In genomic region chr5:115550482-115551005, GRCm38 (mm10) we compare ENCODE assay signal across 28 mouse cellular contexts. TPM values are rescaled to one million over a fixed set of nuclear protein-coding genes. Genes with fewer than 3 reads are reported as not detected.
A peak's percentile ranks its signal among the peaks of the same experiment; 100 is the strongest.
DNase-seq lines count a peak whose midpoint lies in the region; ATAC-seq lines count a peak whose summit lies in the region.
"Had no signal": no experiment of that assay in that cellular context is flagged by ENCODE, and none has a peak within 500 bp of the region (broad histone marks: within the 10 kb centered on the region; RNA-seq: fewer than 3 reads in every experiment).

No protein-coding gene starts in this region.

- H3K4me1 ChIP-seq in hindbrain, embryonic 13.5 days (replicated peaks): peaks cover 18% of the 10 kb centered on the region
- H3K4me1 ChIP-seq in hindbrain, embryonic 12.5 days: peaks cover 23% of the 10 kb centered on the region
- H3K4me1 ChIP-seq: forebrain, embryonic 15.5 days; neural tube, embryonic 15.5 days had no signal

- 85% methylated on average over 11 of the region's 11 CpGs for WGBS in hindbrain, embryonic 13.5 days
- 80% methylated on average over 11 of the region's 11 CpGs for WGBS in hindbrain, embryonic 12.5 days

- H3K27ac ChIP-seq in hindbrain, embryonic 13.5 days: no peak overlapping the region
- no peak overlapping the region for H3K27ac ChIP-seq in hindbrain, embryonic 12.5 days
- H3K27ac ChIP-seq: forebrain, embryonic 15.5 days; gastrocnemius, adult 2 months; heart, adult 2 months; hindbrain, embryonic 14.5 days; lung, embryonic 15.5 days; midbrain, embryonic 12.5 days; neural tube, embryonic 15.5 days; stomach, embryonic 15.5 days had no signal

- no peaks in the 10 kb centered on the region for H3K9me3 ChIP-seq in hindbrain, embryonic 13.5 days
- no peaks in the 10 kb centered on the region for H3K9me3 ChIP-seq in hindbrain, embryonic 12.5 days (replicated peaks)
- H3K9me3 ChIP-seq: forebrain, embryonic 15.5 days; lung, embryonic 15.5 days; midbrain, embryonic 12.5 days; neural tube, embryonic 15.5 days; stomach, embryonic 15.5 days had no signal

- no peak for ATAC-seq in hindbrain, embryonic 13.5 days (ENCODE audit: low FRiP score)
- no peak for ATAC-seq in hindbrain, embryonic 12.5 days (ENCODE audit: low FRiP score)
- ATAC-seq: forebrain, embryonic 15.5 days; inflammation-experienced regulatory T-cells, adult 6 months had no signal

- H3K36me3 ChIP-seq in hindbrain, embryonic 13.5 days: peaks cover 67% of the 10 kb centered on the region
- H3K36me3 ChIP-seq in hindbrain, embryonic 12.5 days: peaks cover 56% of the 10 kb centered on the region

- H3K27me3 ChIP-seq in hindbrain, embryonic 13.5 days: no peaks in the 10 kb centered on the region
- H3K27me3 ChIP-seq in hindbrain, embryonic 12.5 days: no peaks in the 10 kb centered on the region
- H3K27me3 ChIP-seq: forebrain, embryonic 15.5 days; lung, embryonic 15.5 days; midbrain, embryonic 12.5 days; neural tube, embryonic 15.5 days; stomach, embryonic 15.5 days had no signal

- H3K4me2 ChIP-seq in hindbrain, embryonic 13.5 days: no peak overlapping the region
- H3K4me2 ChIP-seq in hindbrain, embryonic 12.5 days (replicated peaks): no peak overlapping the region
- H3K4me2 ChIP-seq: forebrain, embryonic 15.5 days; hindbrain, embryonic 14.5 days; liver, embryonic 11.5 days; lung, embryonic 15.5 days; midbrain, embryonic 12.5 days; neural tube, embryonic 15.5 days; stomach, embryonic 15.5 days had no signal

- peak; percentile 56 for DNase-seq in cerebellum, adult 9-11 months
- DNase-seq in cerebellum, postnatal 25 days: no peak
- peak; percentile 8 for DNase-seq in thymus, postnatal 4 days
- no peak for DNase-seq in thymus, postnatal 10 days (ENCODE audit: low spot score in 2 of 2)
- no peak for DNase-seq in adrenal gland, postnatal 10 days
- DNase-seq: adrenal gland, postnatal 25 days; cerebellum, adult 8-10 months; gastrocnemius, adult 2 months; gastrocnemius, postnatal 36 days; heart, adult 2 months; heart, postnatal 14 days; kidney, adult 11 months; kidney, postnatal 14 days; layer of hippocampus, adult 9-11 months; retina, postnatal 1 day; right cerebral cortex, postnatal 14 days; thymus, adult 18-20 months; thymus, postnatal 36 days had no signal

- no peak overlapping the region for H3K4me3 ChIP-seq in hindbrain, embryonic 13.5 days
- no peak overlapping the region for H3K4me3 ChIP-seq in hindbrain, embryonic 12.5 days
- H3K4me3 ChIP-seq: forebrain, embryonic 15.5 days; gastrocnemius, adult 2 months; heart, adult 2 months; lung, embryonic 15.5 days; midbrain, embryonic 12.5 days; neural tube, embryonic 15.5 days; stomach, embryonic 15.5 days had no signal

- 0 out of 2 replicates have a peak overlapping the region, but pooled peaks have one; percentile 8 for H3K9ac ChIP-seq in hindbrain, embryonic 13.5 days
- H3K9ac ChIP-seq in hindbrain, embryonic 12.5 days: no peak overlapping the region
- H3K9ac ChIP-seq: forebrain, embryonic 15.5 days; hindbrain, embryonic 14.5 days; lung, embryonic 15.5 days; midbrain, embryonic 12.5 days; neural tube, embryonic 15.5 days; stomach, embryonic 15.5 days had no signal

RNA-seq across cellular contexts. Expression of gene Rplp0, which starts 8.7 kb away (rescaled TPM):
- 895 and 907 TPM in 2 replicates for polyA plus RNA-seq in hindbrain, embryonic 13.5 days (2015; fragmentation: Nextera tagmentation; extraction: Ambion mirVana)
- polyA plus RNA-seq in hindbrain, embryonic 12.5 days (2016; fragmentation: Nextera tagmentation; extraction: Ambion mirVana): 819 and 900 TPM in 2 replicates
- total RNA-seq in adrenal gland, postnatal 10 days (2021): 100 to 1,000 TPM; 933 to 968 TPM

RNA-seq across cellular contexts. Expression of gene Gcn1l1, which starts 14.5 kb away (rescaled TPM):
- 42.2 and 42.4 TPM in 2 replicates for polyA plus RNA-seq in hindbrain, embryonic 13.5 days (2015; fragmentation: Nextera tagmentation; extraction: Ambion mirVana)
- polyA plus RNA-seq in hindbrain, embryonic 12.5 days (2016; fragmentation: Nextera tagmentation; extraction: Ambion mirVana): 57.6 and 62.5 TPM in 2 replicates
- 10 to 100 TPM; 52.4 to 63.2 TPM for total RNA-seq in adrenal gland, postnatal 10 days (2021)

RNA-seq across cellular contexts. Expression of gene Pxn, which starts 44.1 kb away (rescaled TPM):
- 19.9 and 23.4 TPM in 2 replicates for polyA plus RNA-seq in hindbrain, embryonic 13.5 days (2015; fragmentation: Nextera tagmentation; extraction: Ambion mirVana)
- 34.0 and 39.2 TPM in 2 replicates for polyA plus RNA-seq in hindbrain, embryonic 12.5 days (2016; fragmentation: Nextera tagmentation; extraction: Ambion mirVana)
- total RNA-seq in adrenal gland, postnatal 10 days (2021): 10 to 100 TPM; 55.1 to 72.4 TPM

Comparison
In these comparisons a context has a peak if more than half of its experiments do, and no peak if none do; other contexts are left out.
1. DNase-seq: peak in cerebellum, adult 9-11 months (single experiment) and thymus, postnatal 4 days (single experiment); none in cerebellum, postnatal 25 days (0 of 2), thymus, postnatal 10 days (0 of 2) and adrenal gland, postnatal 10 days (single experiment).